Mouse (Mus musculus): ENCODE results near the gene Rps27l.

GRCm38 (mm10) chr9:66930351-66930750, 15.5 kb upstream of the Rps27l start:
- TF ChIP-seq CTCF (IDR thresholded peaks at IDR 0.05; ENCODE audit: extremely low read depth, insufficient read depth, low read length): no peak
- no peak for TF ChIP-seq POLR2A (IDR thresholded peaks at IDR 0.05; ENCODE audit: extremely low read depth, insufficient read depth, low read length)
